In genomic region chr3:116808507-116809217, GRCm38 (mm10) we compare ENCODE assay signal across 8 mouse cellular contexts. TPM values are rescaled to one million over a fixed set of nuclear protein-coding genes. Genes with fewer than 3 reads are reported as not detected.
DNase-seq lines count a peak whose midpoint lies in the region; ATAC-seq lines count a peak whose summit lies in the region.

No protein-coding gene starts in this region.

- no peaks in the 10 kb centered on the region for H3K9me3 ChIP-seq in heart, embryonic 13.5 days
- H3K9me3 ChIP-seq in midbrain, embryonic 16.5 days (replicated peaks; ENCODE audit: control insufficient read depth, low read length, poor library complexity, severe bottlenecking) = no peaks in the 10 kb centered on the region

- H3K4me1 ChIP-seq in heart, embryonic 13.5 days = peaks cover 27% of the 10 kb centered on the region
- H3K4me1 ChIP-seq in midbrain, embryonic 16.5 days (ENCODE audit: control insufficient read depth, insufficient read depth, low read length) = peaks cover 13% of the 10 kb centered on the region

- H3K36me3 ChIP-seq in heart, embryonic 13.5 days = peaks cover 11% of the 10 kb centered on the region
- no peaks in the 10 kb centered on the region for H3K36me3 ChIP-seq in midbrain, embryonic 16.5 days (ENCODE audit: control insufficient read depth, insufficient read depth, low read length)

- peak overlapping the region; percentile 71 for H3K4me3 ChIP-seq in heart, embryonic 13.5 days
- H3K4me3 ChIP-seq in midbrain, embryonic 16.5 days (ENCODE audit: low read depth, low read length) = peak overlapping the region; percentile 55

- peak overlapping the region; percentile 89 for H3K9ac ChIP-seq in heart, embryonic 13.5 days
- peak overlapping the region; percentile 73 for H3K9ac ChIP-seq in midbrain, embryonic 16.5 days (ENCODE audit: low read depth, low read length)

- 61% methylated on average over 10 of the region's 10 CpGs for WGBS in heart, embryonic 13.5 days
- WGBS in midbrain, embryonic 16.5 days = 65% methylated on average over 10 of the region's 10 CpGs

- peak; percentile 3 for DNase-seq in ovary, postnatal 10 days (ENCODE audit: low spot score)
- no peak for DNase-seq in ovary, postnatal 14 days (ENCODE audit: low spot score)
- peak; percentile 54 for DNase-seq in liver
- DNase-seq in adipocyte (ENCODE audit: low spot score) = no peak
- DNase-seq in adrenal gland, postnatal 25 days = no peak

- H3K27ac ChIP-seq in heart, embryonic 13.5 days (replicated peaks) = peak overlapping the region; percentile 98
- H3K27ac ChIP-seq in midbrain, embryonic 16.5 days (ENCODE audit: low read length) = peak overlapping the region; percentile 83

- H3K27me3 ChIP-seq in heart, embryonic 13.5 days (replicated peaks) = no peaks in the 10 kb centered on the region
- no peaks in the 10 kb centered on the region for H3K27me3 ChIP-seq in midbrain, embryonic 16.5 days (ENCODE audit: control insufficient read depth, insufficient read depth, low read depth, low read length)

- peak overlapping the region; percentile 85 for H3K4me2 ChIP-seq in heart, embryonic 13.5 days
- H3K4me2 ChIP-seq in midbrain, embryonic 16.5 days (ENCODE audit: low read length) = peak overlapping the region; percentile 83

- ATAC-seq in common myeloid progenitor, adult 5-6 weeks (replicated peaks; ENCODE audit: low read depth, poor library complexity, severe bottlenecking) = peak; percentile 67
- no peak for ATAC-seq in heart, embryonic 13.5 days (ENCODE audit: extremely low read depth, insufficient number of reproducible peaks, low FRiP score, low TSS enrichment)
- ATAC-seq in midbrain, embryonic 16.5 days = peak; percentile 55

RNA-seq across cellular contexts. Expression of gene Agl, which starts 0.7 kb away (rescaled TPM):
- total RNA-seq in common myeloid progenitor, adult 5-6 weeks (2017) = 7.5 and 10.9 TPM in 2 replicates
- 43.3 and 44.3 TPM in 2 replicates for polyA plus RNA-seq in heart, embryonic 13.5 days (2015; fragmentation: Nextera tagmentation; extraction: Ambion mirVana)
- 12.6 and 14.5 TPM in 2 replicates for polyA plus RNA-seq in midbrain, embryonic 16.5 days (2015; fragmentation: Nextera tagmentation; extraction: Ambion mirVana)
- total RNA-seq in adrenal gland, postnatal 25 days (2021) = 50.5 and 57.7 TPM in 2 replicates

RNA-seq across cellular contexts. Expression of gene Frrs1, which starts 50.6 kb away (rescaled TPM):
- 43.7 and 47.0 TPM in 2 replicates for total RNA-seq in common myeloid progenitor, adult 5-6 weeks (2017)
- 17.1 and 18.1 TPM in 2 replicates for polyA plus RNA-seq in heart, embryonic 13.5 days (2015; fragmentation: Nextera tagmentation; extraction: Ambion mirVana)
- 6.9 and 7.6 TPM in 2 replicates for polyA plus RNA-seq in midbrain, embryonic 16.5 days (2015; fragmentation: Nextera tagmentation; extraction: Ambion mirVana)
- 22.6 and 31.4 TPM in 2 replicates for total RNA-seq in adrenal gland, postnatal 25 days (2021)

Comparison
In these comparisons a context has a peak if more than half of its experiments do, and no peak if none do; other contexts are left out.
1. DNase-seq: peak in ovary, postnatal 10 days (single experiment) and liver (single experiment); none in ovary, postnatal 14 days (single experiment), adipocyte (single experiment) and adrenal gland, postnatal 25 days (single experiment).